Mouse (Mus musculus): Measurements from ENCODE around the gene Doc2b. TPM values are rescaled to one million over a fixed set of nuclear protein-coding genes. Genes with fewer than 3 reads are reported as not detected.

Gene Doc2b
- polyA plus RNA-seq, 1 experiment from 2014 or later: 0.04 TPM

DNA sequence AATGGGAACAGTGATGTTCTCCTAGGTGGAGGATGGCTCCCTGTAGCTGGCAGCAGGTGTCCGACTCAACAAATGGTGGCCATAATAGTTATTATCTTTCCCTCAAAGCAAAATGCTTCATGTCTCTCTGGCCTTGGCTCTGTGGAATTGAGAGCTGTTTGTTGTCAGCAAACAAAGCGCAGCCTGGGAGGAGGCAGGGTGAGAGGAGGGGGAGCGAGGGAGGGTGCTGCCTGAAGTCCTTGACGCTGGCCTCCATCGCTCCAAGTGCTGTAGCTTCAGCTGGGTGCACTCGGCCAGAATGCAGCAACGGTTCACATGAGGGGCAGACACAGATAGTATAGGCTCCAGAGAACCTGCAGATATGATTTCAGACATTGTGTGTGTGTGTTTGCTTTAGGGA is 27.7 kb upstream of the Doc2b start:
- TF ChIP-seq CTCF (IDR thresholded peaks at IDR 0.05): no peak
- ATAC-seq (no peak), DNase-seq (ENCODE audit: low read depth, low spot score) (no peak)
- ChIA-PET POLR2A (no interaction called here), CTCF (interaction anchor here (0.6 kb wide), 1 partner anchor 620 kb away, joined by 3 read pairs; no protein-coding TSS in a partner anchor)
- in situ Hi-C loops (cut with MboI; ENCODE audit: low pct_unique_long_range_greater_than_20kb): no loop called here
- H3K27me3 ChIP-seq: peaks cover 11% of the 10 kb centered on the region

DNA sequence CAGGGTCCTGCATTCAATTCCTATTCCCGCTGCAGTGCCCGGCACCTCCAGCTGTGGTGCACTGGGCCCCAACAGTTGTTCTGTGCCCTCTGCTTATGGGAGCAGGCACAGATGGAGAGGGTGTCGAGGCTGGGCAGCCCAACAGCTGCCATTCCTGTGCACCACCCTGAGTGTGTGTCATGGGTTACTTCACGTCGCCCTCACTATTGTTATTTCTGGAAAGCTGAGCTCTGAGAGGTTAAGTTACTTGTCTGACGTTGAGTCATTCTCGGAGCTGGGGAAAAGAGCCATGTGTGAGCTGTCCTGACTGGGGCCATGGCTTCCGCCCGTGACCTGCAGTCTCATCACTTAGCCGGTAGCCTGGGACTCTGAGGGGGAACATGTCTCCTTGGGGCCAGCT is 17.2 kb upstream of the Doc2b start:
- in situ Hi-C loops (cut with MboI; ENCODE audit: low pct_unique_long_range_greater_than_20kb): no loop called here
- DNase-seq (ENCODE audit: low read depth, low spot score) (no peak), ATAC-seq (peak; percentile 11)
- no peak for TF ChIP-seq CTCF (IDR thresholded peaks at IDR 0.05)
- ChIA-PET CTCF (interaction anchor here (1.3 kb wide), 1 partner anchor 9 kb away, joined by 5 read pairs; no protein-coding TSS in a partner anchor), POLR2A (no interaction called here)
- H3K27me3 ChIP-seq: no peaks in the 10 kb centered on the region

DNA sequence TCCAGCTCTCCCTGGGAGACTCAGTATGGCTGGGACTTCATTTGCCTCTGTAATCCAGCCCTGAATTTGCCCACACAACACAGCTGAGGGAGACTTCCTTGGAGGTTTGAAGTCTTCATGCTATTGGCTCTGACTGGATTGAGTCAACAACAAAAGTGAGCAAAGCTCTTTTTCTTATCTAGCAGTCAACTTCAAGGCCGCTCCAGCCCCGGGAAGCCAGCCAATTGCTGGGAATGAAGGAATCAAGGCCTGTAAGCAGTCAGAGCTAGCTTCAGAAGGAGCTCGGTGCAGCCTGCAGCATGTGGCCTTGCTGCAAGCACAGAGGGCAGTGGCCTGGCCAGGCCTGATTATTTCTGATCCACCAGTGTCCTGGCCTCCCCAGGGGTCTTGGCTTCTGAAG is 16.1 kb upstream of the Doc2b start:
- ChIA-PET CTCF (interaction anchor here (1.1 to 1.8 kb wide), 4 partner anchors 9 to 40 kb away, joined by 3 to 6 read pairs (median 4); no protein-coding TSS in a partner anchor), POLR2A (interaction anchor here (0.6 kb wide), 1 partner anchor 25 kb away, joined by 3 read pairs; no protein-coding TSS in a partner anchor)
- ATAC-seq (no peak), DNase-seq (ENCODE audit: low read depth, low spot score) (no peak)
- no peak for TF ChIP-seq CTCF (IDR thresholded peaks at IDR 0.05)
- no peaks in the 10 kb centered on the region for H3K27me3 ChIP-seq
- in situ Hi-C loops (cut with MboI; ENCODE audit: low pct_unique_long_range_greater_than_20kb): no loop called here

DNA sequence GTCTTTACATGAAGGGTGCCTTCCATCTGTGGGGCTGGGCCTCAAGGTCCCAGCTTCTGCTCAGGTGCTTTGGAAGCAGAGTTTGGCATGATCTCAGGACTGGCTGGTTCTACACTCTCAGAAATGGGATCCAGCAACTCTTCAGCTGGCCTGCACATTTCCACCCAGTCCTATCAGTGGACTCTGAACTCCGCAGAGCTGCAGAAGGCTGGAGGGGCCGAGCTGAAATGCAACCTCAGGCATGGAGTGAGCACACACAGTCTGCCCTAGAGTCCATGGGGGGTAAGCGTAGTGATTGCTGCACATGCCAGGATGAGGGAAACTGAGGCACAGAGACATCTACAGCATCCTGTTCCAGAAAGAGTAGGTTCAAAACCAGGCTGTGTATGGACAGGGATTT is 14.7 kb upstream of the Doc2b start:
- DNase-seq (ENCODE audit: low read depth, low spot score) (no peak), ATAC-seq (no peak)
- POLR2A ChIA-PET: interaction anchor here (0.6 kb wide), 1 partner anchor 101 kb away, joined by 4 read pairs; no protein-coding TSS in a partner anchor
- no peaks in the 10 kb centered on the region for H3K27me3 ChIP-seq
- CTCF ChIA-PET: interaction anchor here (1.5 kb wide), 1 partner anchor 102 kb away, joined by 3 read pairs; no protein-coding TSS in a partner anchor
- no peak for TF ChIP-seq CTCF (IDR thresholded peaks at IDR 0.05)
- in situ Hi-C loops (cut with MboI; ENCODE audit: low pct_unique_long_range_greater_than_20kb): no loop called here

DNA sequence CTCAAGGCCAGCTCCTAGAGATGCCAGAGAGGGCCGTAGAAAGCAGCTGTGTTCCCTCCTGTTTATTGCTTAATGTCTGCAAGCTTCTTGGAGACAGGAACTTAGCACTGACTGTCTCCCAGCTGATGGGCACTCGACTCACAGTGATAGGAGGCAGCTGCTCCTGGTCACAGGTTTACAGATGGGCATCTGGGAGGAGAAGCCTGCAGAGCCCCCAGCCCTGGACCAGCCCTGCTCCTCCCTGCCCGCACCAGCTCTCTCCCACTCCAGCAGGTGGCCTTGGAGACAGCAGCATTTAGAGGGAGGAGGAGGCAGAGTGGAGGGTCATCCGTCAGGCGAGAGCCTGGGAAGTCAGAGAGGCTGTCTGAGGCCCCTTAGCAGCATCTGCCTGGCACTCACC is 11.6 kb upstream of the Doc2b start:
- no peak for ATAC-seq
- no peak for DNase-seq (ENCODE audit: low read depth, low spot score)
- H3K27me3 ChIP-seq: peaks cover 6% of the 10 kb centered on the region
- no peak for TF ChIP-seq CTCF (IDR thresholded peaks at IDR 0.05)
- in situ Hi-C loops (cut with MboI; ENCODE audit: low pct_unique_long_range_greater_than_20kb): no loop called here
- ChIA-PET POLR2A (no interaction called here), CTCF (interaction anchor here (1.2 kb wide), 1 partner anchor 12 kb away, joined by 3 read pairs; no protein-coding TSS in a partner anchor)

DNA sequence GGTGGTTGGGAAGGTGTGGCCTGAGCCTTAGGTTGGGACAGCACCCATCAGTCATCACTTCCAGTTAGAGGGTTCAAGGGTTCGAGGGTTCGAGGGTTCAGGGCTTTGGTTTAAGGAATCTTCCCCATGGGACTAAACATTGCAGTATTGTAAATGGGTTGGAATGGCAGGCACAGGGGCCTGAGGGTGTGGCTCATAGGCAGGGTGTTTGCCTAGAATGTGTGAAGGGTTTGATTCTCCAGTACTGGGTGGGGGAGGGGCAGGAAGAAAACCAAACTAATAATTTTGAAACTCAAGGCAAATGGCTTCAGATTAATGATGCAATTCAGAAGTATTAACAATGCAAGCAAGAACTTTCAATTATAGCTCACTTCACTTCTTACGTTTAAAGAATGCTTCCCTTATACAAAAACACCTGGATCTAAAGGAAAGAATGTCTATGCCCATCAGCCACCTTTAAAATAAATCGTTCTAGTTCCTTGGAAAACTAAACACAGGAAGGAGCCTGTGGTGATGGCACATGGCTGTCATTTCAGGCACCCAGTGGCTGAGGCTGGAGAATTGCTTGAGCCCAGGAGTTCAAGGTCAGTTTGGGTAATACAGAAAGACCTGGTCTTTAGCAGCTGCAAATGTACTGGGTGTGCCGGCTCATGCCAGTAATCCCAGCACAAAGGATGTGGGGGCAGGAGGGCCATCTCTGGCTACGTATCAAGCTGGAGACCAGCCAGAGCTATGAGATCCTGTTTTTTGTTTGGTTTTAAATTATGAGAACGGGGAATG is 6.1 kb upstream of the Doc2b start:
- DNase-seq (ENCODE audit: low read depth, low spot score) (no peak), ATAC-seq (peak; percentile 36)
- TF ChIP-seq CTCF (IDR thresholded peaks at IDR 0.05): no peak
- CTCF ChIA-PET: interaction anchor here (1.4 to 1.8 kb wide), 2 partner anchors 10 to 15 kb away, joined by 4 to 6 read pairs; no protein-coding TSS in a partner anchor
- POLR2A ChIA-PET: no interaction called here
- in situ Hi-C loops (cut with MboI; ENCODE audit: low pct_unique_long_range_greater_than_20kb): no loop called here
- peaks cover 6% of the 10 kb centered on the region for H3K27me3 ChIP-seq

DNA sequence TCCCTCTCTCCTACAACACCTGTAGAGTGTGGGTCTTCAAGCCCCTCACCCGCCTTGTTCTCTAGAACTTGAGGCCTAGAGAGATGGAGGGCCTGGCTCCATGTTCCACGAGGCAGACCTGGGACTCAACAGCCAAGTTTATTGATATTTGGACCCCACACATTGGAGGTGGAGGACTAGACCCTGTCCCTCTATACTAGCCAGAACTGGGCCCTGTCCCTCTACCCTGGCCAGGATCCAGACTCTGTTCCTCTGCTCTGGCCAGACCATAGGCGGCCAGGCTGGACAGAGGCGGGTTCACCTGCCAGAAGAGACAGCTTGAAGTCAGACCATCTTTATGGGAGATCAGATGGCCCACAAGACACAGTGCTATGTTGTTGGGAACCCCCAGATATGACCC is 5.5 kb upstream of the Doc2b start:
- in situ Hi-C loops (cut with MboI; ENCODE audit: low pct_unique_long_range_greater_than_20kb): no loop called here
- POLR2A ChIA-PET: no interaction called here
- CTCF ChIA-PET: no interaction called here
- no peak for ATAC-seq
- no peak for TF ChIP-seq CTCF (IDR thresholded peaks at IDR 0.05)
- H3K27me3 ChIP-seq: peaks cover 6% of the 10 kb centered on the region
- no peak for DNase-seq (ENCODE audit: low read depth, low spot score)

DNA sequence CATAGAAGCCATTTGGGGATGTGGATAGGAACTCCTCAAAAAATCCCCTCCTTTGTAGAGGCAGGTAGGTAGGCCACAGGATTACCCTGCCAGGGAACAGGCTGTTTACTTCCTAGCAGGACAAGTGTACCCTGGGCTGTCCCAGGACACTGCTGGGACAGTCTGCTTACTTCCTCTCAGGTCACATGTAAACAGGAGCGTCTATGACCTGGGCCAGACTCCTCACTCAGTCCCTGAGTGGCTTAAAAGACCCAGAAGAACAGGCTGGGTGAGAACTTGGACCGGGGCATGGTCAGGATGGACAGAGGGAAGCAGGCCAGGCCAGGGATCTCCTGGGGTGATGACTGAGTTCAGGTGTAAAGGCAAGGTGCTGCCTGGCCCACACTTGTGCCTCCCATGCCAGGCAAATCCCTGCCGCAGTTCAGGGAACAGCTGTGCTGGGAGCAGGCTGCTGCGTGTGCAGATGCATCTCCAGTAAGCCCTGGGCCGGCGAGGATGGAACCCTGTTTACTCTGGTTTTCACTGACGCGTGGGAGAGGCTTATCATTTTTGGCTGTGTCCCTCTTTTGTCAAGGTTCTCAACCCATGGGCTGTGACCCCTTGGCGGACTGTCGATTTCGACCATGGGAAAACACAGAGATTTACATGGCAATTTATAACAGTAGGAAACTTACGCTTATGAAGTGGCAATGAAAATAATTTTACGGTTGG is 842 bp upstream of the Doc2b start:
- no peak for ATAC-seq
- POLR2A ChIA-PET: no interaction called here

DNA sequence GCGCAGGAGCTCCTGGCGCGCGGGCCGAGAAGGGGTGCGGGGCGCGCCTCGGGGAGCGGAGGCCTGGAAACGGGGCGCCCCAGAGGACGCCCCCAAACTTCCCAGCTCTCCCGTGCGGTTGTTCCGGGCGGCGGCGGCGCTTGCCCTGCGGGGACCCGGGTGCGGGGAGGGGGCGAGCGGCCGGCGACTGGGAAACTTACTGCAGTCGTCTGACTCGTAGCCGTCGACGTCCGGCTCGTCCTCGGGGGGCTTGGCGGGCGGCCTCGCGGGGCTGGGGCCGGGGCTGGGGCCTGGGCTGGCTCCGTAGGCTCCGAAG is 570 bp downstream of the Doc2b start:
- ATAC-seq (no peak), DNase-seq (ENCODE audit: low read depth, low spot score) (no peak)
- in situ Hi-C loops (cut with MboI; ENCODE audit: low pct_unique_long_range_greater_than_20kb): no loop called here
- no peaks in the 10 kb centered on the region for H3K27me3 ChIP-seq
- ChIA-PET POLR2A (no interaction called here), CTCF (no interaction called here)
- TF ChIP-seq CTCF (IDR thresholded peaks at IDR 0.05): no peak

More for the DNA sequence above, 842 bp upstream of the Doc2b start:
- TF ChIP-seq CTCF (IDR thresholded peaks at IDR 0.05): no peak
- CTCF ChIA-PET: no interaction called here
- H3K27me3 ChIP-seq: no peaks in the 10 kb centered on the region
- in situ Hi-C loops (cut with MboI; ENCODE audit: low pct_unique_long_range_greater_than_20kb): no loop called here
- DNase-seq (ENCODE audit: low read depth, low spot score): no peak

DNA sequence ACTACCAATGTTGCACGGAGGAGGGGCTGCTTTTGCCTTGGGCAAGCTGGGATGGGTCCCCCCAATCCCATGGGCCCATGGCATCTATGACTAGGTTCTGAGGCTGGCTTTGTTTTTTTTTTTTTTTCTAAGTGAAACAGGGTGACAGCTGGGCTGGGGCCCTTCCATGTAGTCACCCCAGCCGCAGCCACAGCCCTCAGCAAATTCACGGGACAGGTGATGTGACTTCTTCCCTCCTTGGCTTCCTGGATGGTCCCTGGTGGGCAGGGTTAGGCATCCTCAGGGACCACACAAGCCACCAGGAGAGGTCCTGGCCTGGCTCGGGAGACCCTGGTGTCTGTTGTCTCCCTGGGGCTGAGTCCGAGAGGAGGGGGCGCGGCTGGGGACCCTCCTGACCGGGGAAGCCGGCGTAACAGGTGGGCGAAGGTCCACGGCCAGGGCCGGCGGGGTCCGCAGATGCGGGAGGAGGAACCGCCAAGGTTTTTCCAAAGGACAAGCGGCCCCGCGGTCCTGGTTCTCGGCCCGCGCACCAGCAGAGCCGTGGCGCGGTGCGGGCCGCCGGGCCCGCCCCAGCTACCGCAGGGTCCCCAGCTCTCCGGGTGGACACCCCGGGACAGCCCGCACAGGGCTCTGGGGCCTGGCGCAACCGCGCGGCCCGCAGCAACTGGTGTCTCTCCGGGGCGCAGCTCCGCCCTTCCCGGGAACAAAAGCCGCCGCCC is 1.1 kb downstream of the Doc2b start:
- CTCF ChIA-PET: interaction anchor here (1.9 kb wide), 1 partner anchor 12 kb away, joined by 7 read pairs; no protein-coding TSS in a partner anchor
- no peak for TF ChIP-seq CTCF (IDR thresholded peaks at IDR 0.05)
- ATAC-seq (no peak), DNase-seq (ENCODE audit: low read depth, low spot score) (no peak)
- H3K27me3 ChIP-seq: no peaks in the 10 kb centered on the region
- POLR2A ChIA-PET: no interaction called here
- in situ Hi-C loops (cut with MboI; ENCODE audit: low pct_unique_long_range_greater_than_20kb): no loop called here
